Mouse (Mus musculus) forebrain, embryonic 14.5 days (tissue): ENCODE data around the gene Oxct2a. TPM values are rescaled to one million over a fixed set of nuclear protein-coding genes. Genes with fewer than 3 reads are reported as not detected.
"Not testable (repeated sequence)": the region's sequence is repeated elsewhere in the genome, so short reads cannot be mapped to it uniquely, and the experiment has no call there.

Source experiments
- ATAC-seq: fragments of 200-750 bp; cut with Nextera tagmentation; 2 replicates; pipeline ENCODE4 v1.8.0; 2017; ENCODE audit warnings: mild to moderate bottlenecking, moderate library complexity
- DNase-seq: peaks from one replicate; pipeline ENCODE4 v3.0.0-alpha.2; 2015; ENCODE audit warnings: low spot score
- H3K27ac ChIP-seq: fragments of 300-500 bp; sonication (generic); 2 replicates; pipeline ENCODE4 v1.5.1; 2014; ENCODE audit warnings: low read depth, mild to moderate bottlenecking, control low read depth, low read length, moderate library complexity
- H3K27me3 ChIP-seq: fragments of 300-500 bp; sonication (generic); replicated peaks from 2 replicates; pipeline ENCODE4 v1.6.1; 2014; ENCODE audit warnings: low read length, control low read depth, mixed read lengths; ENCODE audit not compliant: control insufficient read depth, insufficient read depth
- H3K36me3 ChIP-seq: fragments of 300-500 bp; sonication (generic); 2 replicates; pipeline ENCODE4 v1.6.1; 2014; ENCODE audit warnings: low read length, control low read depth; ENCODE audit not compliant: control insufficient read depth, insufficient read depth
- H3K4me1 ChIP-seq: fragments of 300-500 bp; sonication (generic); 2 replicates; pipeline ENCODE4 v1.6.1; 2014; ENCODE audit warnings: antibody characterized with exemption, low read length, control low read depth; ENCODE audit not compliant: control insufficient read depth, insufficient read depth
- H3K4me2 ChIP-seq: fragments of 300-500 bp; sonication (generic); 2 replicates; pipeline ENCODE4 v1.6.1; 2014; ENCODE audit warnings: mild to moderate bottlenecking, control low read depth, low read length
- H3K4me3 ChIP-seq: fragments of 300-500 bp; sonication (generic); 2 replicates; pipeline ENCODE4 v1.5.1; 2014; ENCODE audit warnings: low read depth, low read length, control low read depth
- H3K9ac ChIP-seq: fragments of 300-500 bp; sonication (generic); 2 replicates; pipeline ENCODE4 v1.6.1; 2014; ENCODE audit warnings: mild to moderate bottlenecking, low read length, control low read depth, moderate library complexity
- H3K9me3 ChIP-seq: fragments of 300-500 bp; sonication (generic); replicated peaks from 2 replicates; pipeline ENCODE4 v1.6.1; 2016; ENCODE audit warnings: low read length, control low read depth, mixed read lengths; ENCODE audit not compliant: control insufficient read depth
- WGBS: fragments of 180-500 bp; shearing (Covaris S2); extraction: QIAGEN DNeasy Blood & Tissue Kit; methylation state at CpG from one replicate; pipeline ENCODE4 v1.1.7; 2014; 5-methylcytosine and 5-hydroxymethylcytosine counted together
- polyA plus RNA-seq: library from polyadenylated mRNA; unstranded; fragments of >200 nt; fragmentation: Nextera tagmentation; extraction: Ambion mirVana; gene quantifications from 2 replicates; pipeline ENCODE4 v1.2.1, GENCODE M21; 2014

Gene Oxct2a
- polyA plus RNA-seq, 1 experiment from 2014 or later = not detected

GRCm38 (mm10) chr4:123328946-123329345 is 5.5 kb upstream of the Oxct2a start:
- Histone ChIP-seq H3K4me2 (no peak overlapping the region), H3K4me3 (no peak overlapping the region), H3K27me3 (no peaks in the 10 kb centered on the region), H3K9me3 (no peaks in the 10 kb centered on the region), H3K4me1 (no peaks in the 10 kb centered on the region), H3K9ac (no peak overlapping the region), H3K36me3 (no peaks in the 10 kb centered on the region), H3K27ac (no peak overlapping the region)
- DNase-seq (no peak), ATAC-seq (no peak)
- 69% methylated on average over 6 of the region's 6 CpGs for WGBS

- Histone ChIP-seq H3K36me3 (no peaks in the 10 kb centered on the region), H3K4me3 (no peak overlapping the region), H3K27ac (no peak overlapping the region), H3K27me3 (peaks cover 5% of the 10 kb centered on the region), H3K4me1 (no peaks in the 10 kb centered on the region), H3K9ac (no peak overlapping the region), H3K4me2 (no peak overlapping the region), H3K9me3 (no peaks in the 10 kb centered on the region)
- ATAC-seq = no peak
- no peak for DNase-seq
- WGBS = 60% methylated on average over 3 of the region's 3 CpGs
Observed at GRCm38 (mm10) chr4:123327630-123328029, 4.2 kb upstream of the Oxct2a start.

- Histone ChIP-seq H3K4me3 (no peak overlapping the region), H3K4me1 (no peaks in the 10 kb centered on the region), H3K4me2 (no peak overlapping the region), H3K9me3 (no peaks in the 10 kb centered on the region), H3K27me3 (peaks cover 5% of the 10 kb centered on the region), H3K36me3 (no peaks in the 10 kb centered on the region), H3K9ac (no peak overlapping the region), H3K27ac (no peak overlapping the region)
- no peak for ATAC-seq
- peak; percentile 33 for DNase-seq
- 80% methylated on average over 3 of the region's 3 CpGs for WGBS
Observed at GRCm38 (mm10) chr4:123326087-123326486, 2.7 kb upstream of the Oxct2a start.

- H3K27ac ChIP-seq, H3K9me3 ChIP-seq, H3K9ac ChIP-seq, DNase-seq, H3K4me1 ChIP-seq, H3K36me3 ChIP-seq, H3K27me3 ChIP-seq, ATAC-seq, H3K4me3 ChIP-seq: not testable (repeated sequence)
- H3K4me2 ChIP-seq = peak overlapping the region; percentile 26
- 23% methylated on average over 25 of the region's 38 CpGs for WGBS
Observed at GRCm38 (mm10) chr4:123322910-123323309, 524 bp downstream of the Oxct2a start.

DNA sequence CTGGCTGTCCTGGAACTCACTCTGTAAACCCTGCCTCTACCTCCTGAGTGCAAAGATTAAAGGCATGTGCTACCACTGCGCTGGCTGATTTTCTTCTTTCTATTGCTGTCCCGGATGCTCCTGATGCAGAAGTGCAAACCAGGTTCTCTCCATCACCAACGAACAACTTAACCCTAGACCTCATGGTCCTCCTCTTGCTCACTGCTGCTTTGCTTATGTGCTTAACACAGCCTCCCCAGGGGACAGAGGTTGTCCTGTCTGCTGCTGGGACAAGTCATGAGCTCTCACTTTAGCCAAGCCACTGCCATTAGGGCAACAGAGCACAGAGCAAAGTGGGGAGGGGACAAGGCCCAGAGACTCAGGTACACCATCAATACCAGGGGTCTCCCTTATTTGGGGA is 8.9 kb downstream of the Oxct2a start:
- WGBS = 90% methylated on average over 3 of the region's 3 CpGs
- DNase-seq = no peak
- Histone ChIP-seq H3K4me1 (no peaks in the 10 kb centered on the region), H3K9ac (no peak overlapping the region), H3K9me3 (no peaks in the 10 kb centered on the region), H3K4me3 (no peak overlapping the region), H3K4me2 (no peak overlapping the region), H3K27ac (no peak overlapping the region), H3K36me3 (no peaks in the 10 kb centered on the region), H3K27me3 (no peaks in the 10 kb centered on the region)
- no peak for ATAC-seq

DNA sequence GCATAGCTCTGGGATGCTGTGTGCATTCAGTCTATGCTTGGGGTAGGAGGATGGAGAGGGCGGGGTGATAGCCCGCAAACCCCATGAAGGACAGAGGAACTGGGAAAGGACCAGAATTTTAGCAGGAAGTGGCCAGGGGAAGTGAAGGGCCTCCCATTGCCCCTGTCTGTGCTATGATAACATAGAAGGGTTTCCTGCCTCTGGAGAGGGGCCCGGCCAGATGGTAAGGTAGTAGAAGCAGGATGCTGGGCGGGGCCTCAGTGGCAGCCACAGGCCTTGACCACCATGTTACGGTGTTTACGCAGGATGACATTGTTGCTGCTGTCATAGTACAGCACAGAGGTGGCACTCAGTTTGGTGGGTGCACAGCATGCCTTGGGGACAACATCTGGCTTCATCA is 10.4 kb downstream of the Oxct2a start:
- Histone ChIP-seq H3K9me3 (no peaks in the 10 kb centered on the region), H3K36me3 (no peaks in the 10 kb centered on the region), H3K4me3 (no peak overlapping the region), H3K9ac (no peak overlapping the region), H3K4me2 (no peak overlapping the region), H3K4me1 (no peaks in the 10 kb centered on the region), H3K27ac (no peak overlapping the region), H3K27me3 (no peaks in the 10 kb centered on the region)
- ATAC-seq (no peak), DNase-seq (no peak)
- WGBS = 96% methylated on average over 6 of the region's 6 CpGs

DNA sequence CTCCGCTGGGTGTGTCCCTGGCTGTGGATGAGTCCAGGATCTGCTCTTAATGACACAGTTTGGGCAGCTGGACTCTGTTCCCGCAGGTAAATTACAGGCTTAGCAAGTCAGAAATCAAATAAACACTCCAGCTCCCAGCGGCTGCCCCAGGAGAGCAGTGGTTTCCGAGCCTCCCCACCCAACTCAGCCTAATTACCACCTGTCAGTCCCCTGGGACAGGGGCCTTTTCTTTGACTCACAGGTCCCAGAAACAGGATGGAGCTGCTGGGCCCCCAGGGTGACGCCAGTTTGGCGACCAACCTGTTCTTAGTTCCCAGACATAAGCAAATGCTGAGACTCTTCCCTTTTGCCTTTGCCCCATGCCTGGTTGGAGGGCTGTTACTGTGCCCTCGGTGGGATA is 11.6 kb downstream of the Oxct2a start:
- Histone ChIP-seq H3K27ac (no peak overlapping the region), H3K4me1 (no peaks in the 10 kb centered on the region), H3K36me3 (no peaks in the 10 kb centered on the region), H3K9ac (no peak overlapping the region), H3K4me2 (no peak overlapping the region), H3K27me3 (no peaks in the 10 kb centered on the region), H3K4me3 (no peak overlapping the region), H3K9me3 (no peaks in the 10 kb centered on the region)
- WGBS = 90% methylated on average over 7 of the region's 7 CpGs
- ATAC-seq = no peak
- DNase-seq = no peak

- H3K4me1 ChIP-seq = no peaks in the 10 kb centered on the region
- no peaks in the 10 kb centered on the region for H3K9me3 ChIP-seq
- peaks cover 8% of the 10 kb centered on the region; the same call in 1 of the 2 replicates for H3K36me3 ChIP-seq
- no peak overlapping the region for H3K27ac ChIP-seq
- DNase-seq = no peak
- no peak overlapping the region for H3K4me2 ChIP-seq
- H3K9ac ChIP-seq = no peak overlapping the region
- no peak for ATAC-seq
- 62% methylated on average over 3 of the region's 3 CpGs for WGBS
- H3K27me3 ChIP-seq = no peaks in the 10 kb centered on the region
- H3K4me3 ChIP-seq = no peak overlapping the region
Observed at GRCm38 (mm10) chr4:123308292-123308691, 15.1 kb downstream of the Oxct2a start.

DNA sequence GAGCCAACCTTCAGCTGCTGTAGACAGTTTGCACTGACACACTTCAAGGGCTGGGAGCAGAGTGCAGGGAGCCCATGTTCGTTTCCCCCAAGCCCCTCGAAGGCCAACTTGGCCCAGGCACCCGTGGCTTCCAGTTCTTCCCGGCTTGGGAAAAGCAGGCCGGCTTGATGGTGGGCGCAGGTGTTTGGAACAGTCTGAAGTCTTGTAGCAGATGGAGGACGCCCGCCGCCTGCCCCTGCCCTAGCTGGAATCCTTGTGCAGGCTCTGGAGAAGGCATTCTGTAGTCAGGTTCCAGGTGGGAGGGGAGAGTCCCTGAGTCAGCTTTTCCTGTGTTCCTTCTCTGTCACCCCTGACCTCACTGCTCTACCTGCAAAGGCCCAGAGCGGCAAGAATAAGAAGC is 16.4 kb downstream of the Oxct2a start:
- Histone ChIP-seq H3K27ac (no peak overlapping the region), H3K9me3 (no peaks in the 10 kb centered on the region), H3K4me3 (no peak overlapping the region), H3K4me1 (no peaks in the 10 kb centered on the region), H3K27me3 (no peaks in the 10 kb centered on the region), H3K36me3 (peaks cover 19% of the 10 kb centered on the region), H3K4me2 (no peak overlapping the region), H3K9ac (no peak overlapping the region)
- DNase-seq (no peak), ATAC-seq (no peak)
- WGBS = 85% methylated on average over 10 of the region's 10 CpGs
